Mouse (Mus musculus) large intestine, adult 2 months (tissue): ENCODE data around the gene Ibsp. TPM values are rescaled to one million over a fixed set of nuclear protein-coding genes. Genes with fewer than 3 reads are reported as not detected.

Experiments used
- DNase-seq: peaks from one replicate; pipeline ENCODE4 v3.0.0-alpha.2; 2012; ENCODE audit warnings: low read depth, low spot score
- WGBS: fragments of 180-500 bp; shearing (Covaris S2); methylation state at CpG from one replicate; pipeline ENCODE4 v1.1.7; 2018; 5-methylcytosine and 5-hydroxymethylcytosine counted together
- polyA plus RNA-seq: library from polyadenylated mRNA; depleted of rRNA; stranded (reverse); fragments of >200 nt; gene quantifications from 2 replicates; pipeline ENCODE4 v1.2.3, GENCODE M21; 2012; rRNA removed

Gene Ibsp
- polyA plus RNA-seq, 1 experiment: 0.07 TPM

GRCm38 (mm10) chr5:104339706-104340512 lies 40.9 kb downstream of the Ibsp start:
- 17% methylated on average over 14 of the region's 14 CpGs for WGBS
- no peak for DNase-seq

- 78% methylated on average over 4 of the region's 4 CpGs for WGBS
- no peak for DNase-seq
These were observed 41.5 kb downstream of the Ibsp start for GRCm38 (mm10) chr5:104340513-104340829.

- WGBS: 39% methylated on average over 6 of the region's 6 CpGs
- no peak for DNase-seq
These were observed 43.9 kb downstream of the Ibsp start for GRCm38 (mm10) chr5:104342881-104343280.

GRCm38 (mm10) chr5:104344526-104345240 lies 45.7 kb downstream of the Ibsp start:
- no peak for DNase-seq
- WGBS: 72% methylated on average over 9 of the region's 9 CpGs

GRCm38 (mm10) chr5:104345241-104345630 lies 46.3 kb downstream of the Ibsp start:
- WGBS: 47% methylated on average over 6 of the region's 6 CpGs
- DNase-seq: no peak

GRCm38 (mm10) chr5:104351041-104351440 lies 52.1 kb downstream of the Ibsp start:
- WGBS: 56% methylated on average over 1 of the region's 1 CpGs
- DNase-seq: no peak

- WGBS: 31% methylated on average over 5 of the region's 5 CpGs
- DNase-seq: no peak
These were observed 52.9 kb downstream of the Ibsp start for GRCm38 (mm10) chr5:104351874-104352273.

GRCm38 (mm10) chr5:104357575-104357974 lies 58.6 kb downstream of the Ibsp start:
- DNase-seq: no peak
- 72% methylated on average over 5 of the region's 5 CpGs for WGBS

- no peak for DNase-seq
- 55% methylated on average over 7 of the region's 7 CpGs for WGBS
These were observed 59.6 kb downstream of the Ibsp start for GRCm38 (mm10) chr5:104358592-104358991.

- WGBS: 38% methylated on average over 6 of the region's 6 CpGs
These were observed 60.3 kb downstream of the Ibsp start for GRCm38 (mm10) chr5:104359257-104359656.

More at GRCm38 (mm10) chr5:104359257-104359656, 60.3 kb downstream of the Ibsp start:
- DNase-seq: no peak

Other genes starting within 250 kb of the Ibsp start
- not detected in 2 replicates for gene Gm17660, start 221.6 kb upstream of the Ibsp start, polyA plus RNA-seq
- gene Sparcl1, start 185.4 kb upstream of the Ibsp start, polyA plus RNA-seq: 70.5 and 91.6 TPM in 2 replicates
- not detected in 2 replicates for gene Dspp, start 128.5 kb upstream of the Ibsp start, polyA plus RNA-seq
- 0.05 and 0.53 TPM in 2 replicates for gene Dmp1, start 96.6 kb upstream of the Ibsp start, polyA plus RNA-seq
- not detected in 2 replicates for gene Mepe, start 26.2 kb downstream of the Ibsp start, polyA plus RNA-seq
- gene Spp1, start 135.9 kb downstream of the Ibsp start, polyA plus RNA-seq: 0.24 and 0.59 TPM in 2 replicates
- 4.4 and 6.7 TPM in 2 replicates for gene Pkd2, start 160.3 kb downstream of the Ibsp start, polyA plus RNA-seq
- gene BC005561, start 209.2 kb downstream of the Ibsp start, polyA plus RNA-seq: 0.35 and 0.91 TPM in 2 replicates